Mouse (Mus musculus): ENCODE results near the gene Prkci. TPM values are rescaled to one million over a fixed set of nuclear protein-coding genes. Genes with fewer than 3 reads are reported as not detected.

The Prkci gene
- 10 to 100 TPM; 58.0 to 59.9 TPM for total RNA-seq (2021)
- long read RNA-seq, experiment 1, full-length matches to known transcripts: 75 of 97 reads
- long read RNA-seq, experiment 1, partial matches to known transcripts: 10 of 97 reads
- long read RNA-seq, experiment 1, other reads (novel, unspliced or antisense): 12 of 97 reads
- long read RNA-seq, experiment 2, full-length matches to known transcripts: 51 of 73 reads
- long read RNA-seq, experiment 2, partial matches to known transcripts: 7 of 73 reads
- long read RNA-seq, experiment 2, other reads (novel, unspliced or antisense): 15 of 73 reads

- intact Hi-C loops (cut with DNase I): loop anchor here (1.0 kb wide), 1 partner anchor 26 kb away; the partner anchor contains the start of gene Phc3
- DNase-seq (ENCODE audit: extremely low spot score in 1 of 2, low spot score in 2 of 2): peak; percentile 90 to 91
- Histone ChIP-seq H3K4me3 (peak within 1 kb of the TSS; percentile 84), H3K27ac (peak within 1 kb of the TSS; percentile 95)
- TF ChIP-seq CTCF (IDR thresholded peaks at IDR 0.05): no peak
Measured at GRCm38 (mm10) chr3:30995283-30995898, at the start of gene Prkci. Gene Prkci, plus strand, starts transcription at chr3:30995747.

- peak in 1 of 2 experiments; percentile 43 for DNase-seq (ENCODE audit: extremely low spot score in 1 of 2, low spot score in 2 of 2)
- Histone ChIP-seq H3K27ac (no peak overlapping the region), H3K4me3 (no peak overlapping the region)
- no peak for TF ChIP-seq CTCF (IDR thresholded peaks at IDR 0.05)
- intact Hi-C loops (cut with DNase I): no loop called here
Measured at GRCm38 (mm10) chr3:30951652-30952051, 43.9 kb upstream of the Prkci start.

GRCm38 (mm10) chr3:30952273-30953070 is 43.1 kb upstream of the Prkci start:
- intact Hi-C loops (cut with DNase I): no loop called here
- no peak for DNase-seq (ENCODE audit: extremely low spot score in 1 of 2, low spot score in 2 of 2)
- H3K4me3 ChIP-seq: no peak overlapping the region
- no peak for TF ChIP-seq CTCF (IDR thresholded peaks at IDR 0.05)
- H3K27ac ChIP-seq: no peak overlapping the region

GRCm38 (mm10) chr3:30956327-30956726 is 39.2 kb upstream of the Prkci start:
- no peak overlapping the region for H3K27ac ChIP-seq
- no peak overlapping the region for H3K4me3 ChIP-seq
- intact Hi-C loops (cut with DNase I): no loop called here
- no peak for TF ChIP-seq CTCF (IDR thresholded peaks at IDR 0.05)
- DNase-seq (ENCODE audit: extremely low spot score in 1 of 2, low spot score in 2 of 2): no peak

GRCm38 (mm10) chr3:30958709-30959108 is 36.8 kb upstream of the Prkci start:
- TF ChIP-seq CTCF (IDR thresholded peaks at IDR 0.05): no peak
- intact Hi-C loops (cut with DNase I): no loop called here
- DNase-seq (ENCODE audit: extremely low spot score in 1 of 2, low spot score in 2 of 2): no peak
- Histone ChIP-seq H3K27ac (no peak overlapping the region), H3K4me3 (no peak overlapping the region)

GRCm38 (mm10) chr3:30959868-30960831 is 35.4 kb upstream of the Prkci start:
- no peak for TF ChIP-seq CTCF (IDR thresholded peaks at IDR 0.05)
- no peak overlapping the region for H3K27ac ChIP-seq
- intact Hi-C loops (cut with DNase I): no loop called here
- H3K4me3 ChIP-seq: no peak overlapping the region
- no peak for DNase-seq (ENCODE audit: extremely low spot score in 1 of 2, low spot score in 2 of 2)

- intact Hi-C loops (cut with DNase I): no loop called here
- no peak overlapping the region for H3K4me3 ChIP-seq
- no peak for DNase-seq (ENCODE audit: extremely low spot score in 1 of 2, low spot score in 2 of 2)
- no peak overlapping the region for H3K27ac ChIP-seq
- TF ChIP-seq CTCF (IDR thresholded peaks at IDR 0.05): peak; percentile 37
Measured at GRCm38 (mm10) chr3:30963100-30963499, 32.4 kb upstream of the Prkci start.

- no peak for TF ChIP-seq CTCF (IDR thresholded peaks at IDR 0.05)
- no peak for DNase-seq (ENCODE audit: extremely low spot score in 1 of 2, low spot score in 2 of 2)
- Histone ChIP-seq H3K4me3 (no peak overlapping the region), H3K27ac (no peak overlapping the region)
- intact Hi-C loops (cut with DNase I): no loop called here
Measured at GRCm38 (mm10) chr3:30964216-30964615, 31.3 kb upstream of the Prkci start.

- intact Hi-C loops (cut with DNase I): loop anchor here (5.0 kb wide), 1 partner anchor 363 kb away; the partner anchor contains the start of gene Mynn
- TF ChIP-seq CTCF (IDR thresholded peaks at IDR 0.05): no peak
- no peak overlapping the region for H3K27ac ChIP-seq
- DNase-seq (ENCODE audit: extremely low spot score in 1 of 2, low spot score in 2 of 2): no peak
- H3K4me3 ChIP-seq: no peak overlapping the region
Measured at GRCm38 (mm10) chr3:30965644-30966043, 29.9 kb upstream of the Prkci start.

- Histone ChIP-seq H3K4me3 (peak overlapping the region; percentile 91), H3K27ac (peak overlapping the region; percentile 97)
- peak; percentile 37 to 41 for DNase-seq (ENCODE audit: extremely low spot score in 1 of 2, low spot score in 2 of 2)
- TF ChIP-seq CTCF (IDR thresholded peaks at IDR 0.05): no peak
- intact Hi-C loops (cut with DNase I): loop anchor here (1.0 to 5.0 kb wide), 2 partner anchors 27 to 366 kb away; partner anchors contain the start of genes Mynn and Prkci
Measured at GRCm38 (mm10) chr3:30968531-30969092, 26.9 kb upstream of the Prkci start.
